Mouse (Mus musculus) colon, adult 2 months (tissue): ENCODE results near the gene Wdr77. TPM values are rescaled to one million over a fixed set of nuclear protein-coding genes. Genes with fewer than 3 reads are reported as not detected.

ENCODE experiments used
- polyA plus RNA-seq: library from polyadenylated mRNA; depleted of rRNA; stranded (reverse); fragments of >200 nt; gene quantifications from 2 replicates; pipeline ENCODE4 v1.2.3, GENCODE M21; 2012; rRNA removed

Gene Wdr77
- polyA plus RNA-seq = 14.5 and 19.2 TPM in 2 replicates

GRCm38 (mm10) chr3:105958974-105959580, at the start of gene Wdr77:
Wdr77 (plus strand) TSS chr3:105959369.

GRCm38 (mm10) chr3:105932240-105933071, 26.7 kb upstream of the Wdr77 start, which contains the start of gene I830077J02Rik:
I830077J02Rik (minus strand) TSS chr3:105932664.

GRCm38 (mm10) chr3:105959999-105960398, 830 bp downstream of the Wdr77 start, which contains the start of gene Atp5f1:
Atp5f1 (minus strand) TSS chr3:105960099.

GRCm38 (mm10) chr3:105973411-105973810, 14.2 kb downstream of the Wdr77 start, which contains the start of gene Ovgp1:
Ovgp1 (plus strand) TSS chr3:105973711.

GRCm38 (mm10) chr3:106014546-106014945, 55.4 kb downstream of the Wdr77 start, which contains the start of gene Pifo:
Pifo (minus strand) TSS chr3:106014646.

Other genes starting within 250 kb of the Wdr77 start
- 2.4 and 4.9 TPM in 2 replicates for gene Rap1a, start 158.0 kb upstream of the Wdr77 start, polyA plus RNA-seq
- 0.45 and 0.51 TPM in 2 replicates for gene Adora3, start 88.5 kb upstream of the Wdr77 start, polyA plus RNA-seq
- gene Tmigd3, start 88.5 kb upstream of the Wdr77 start, polyA plus RNA-seq = 0.27 and 0.87 TPM in 2 replicates
- 0.37 and 0.62 TPM in 2 replicates for gene I830077J02Rik, start 26.7 kb upstream of the Wdr77 start, polyA plus RNA-seq
- gene Atp5f1, start 730 bp downstream of the Wdr77 start, polyA plus RNA-seq = 139 and 159 TPM in 2 replicates
- 0.31 and 0.50 TPM in 2 replicates for gene Ovgp1, start 14.3 kb downstream of the Wdr77 start, polyA plus RNA-seq
- gene Pifo, start 55.3 kb downstream of the Wdr77 start, polyA plus RNA-seq = not detected in 2 replicates
- gene Chil5, start 73.4 kb downstream of the Wdr77 start, polyA plus RNA-seq = not detected in 2 replicates
- gene Chia1, start 153.9 kb downstream of the Wdr77 start, polyA plus RNA-seq = not detected in 2 replicates
- 0.07 TPM in 1 of 2 replicates, not detected in the other for gene Chil3, start 208.2 kb downstream of the Wdr77 start, polyA plus RNA-seq